Mouse (Mus musculus) layer of hippocampus, adult 11-12 months (tissue): Measurements from ENCODE around the gene Rbfox3.

Source experiments
- DNase-seq: peaks from one replicate; pipeline ENCODE4 v3.0.0; 2022; ENCODE audit warnings: low spot score

The Rbfox3 gene

DNA sequence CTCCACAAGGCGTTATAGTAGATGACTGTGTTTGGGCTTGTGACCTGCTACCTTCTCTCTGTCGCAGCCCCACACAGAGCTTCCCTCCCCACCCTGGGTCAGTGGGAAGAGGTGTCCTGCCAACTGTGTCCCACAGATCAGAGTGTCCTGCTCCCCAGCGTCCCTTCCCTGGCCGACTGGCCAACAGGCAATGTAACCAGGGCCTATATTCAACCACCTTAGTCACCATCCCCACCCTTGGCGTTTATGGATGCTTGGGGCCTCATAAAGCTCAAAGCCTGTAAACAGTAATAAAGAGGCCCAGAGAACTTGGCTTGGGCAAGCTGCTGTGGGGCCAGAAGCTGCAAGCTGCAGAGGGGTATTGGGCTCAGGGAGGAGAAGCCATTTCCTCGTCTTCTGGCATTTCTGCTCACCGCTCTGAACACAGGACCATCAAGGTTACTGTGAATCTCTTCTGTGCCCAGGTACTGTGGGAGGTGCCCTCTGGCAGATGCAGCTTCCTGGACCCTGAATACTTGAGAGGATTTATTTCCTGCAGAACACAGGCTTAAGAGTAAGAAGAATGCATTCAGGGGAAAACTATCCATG lies 435.8 kb downstream of the Rbfox3 start:
- no peak for DNase-seq

DNA sequence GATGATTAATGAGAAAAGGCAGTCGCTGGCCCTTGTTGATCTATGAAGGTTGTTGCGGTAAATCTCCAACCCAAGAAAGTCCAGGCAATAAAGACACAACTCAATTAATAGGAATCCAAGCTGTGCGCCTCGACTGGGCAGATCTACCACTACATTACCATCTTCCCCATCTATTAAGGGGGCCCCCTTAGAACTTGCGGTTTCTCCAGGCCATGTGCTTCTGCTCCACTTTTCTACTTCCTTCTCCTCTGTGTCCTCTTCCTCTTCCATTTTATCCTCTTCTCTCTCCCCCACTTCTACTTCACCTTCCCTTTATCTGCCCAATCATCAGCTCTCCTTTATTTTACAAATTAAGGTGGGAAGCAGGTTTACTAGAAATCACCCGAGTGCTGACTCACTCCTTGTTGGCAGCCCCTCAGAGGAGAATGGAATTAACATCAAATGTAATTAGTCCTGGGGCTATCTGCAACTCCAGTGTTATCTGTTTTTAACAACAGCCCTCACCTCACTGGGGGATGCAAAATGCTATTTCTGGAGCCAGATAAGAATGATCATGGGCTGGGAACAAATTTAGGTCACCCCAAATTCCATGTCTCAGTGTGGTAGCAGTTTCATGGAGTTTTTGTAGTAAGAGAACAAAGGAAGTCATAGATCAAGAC lies 437.4 kb downstream of the Rbfox3 start:
- DNase-seq: no peak

DNA sequence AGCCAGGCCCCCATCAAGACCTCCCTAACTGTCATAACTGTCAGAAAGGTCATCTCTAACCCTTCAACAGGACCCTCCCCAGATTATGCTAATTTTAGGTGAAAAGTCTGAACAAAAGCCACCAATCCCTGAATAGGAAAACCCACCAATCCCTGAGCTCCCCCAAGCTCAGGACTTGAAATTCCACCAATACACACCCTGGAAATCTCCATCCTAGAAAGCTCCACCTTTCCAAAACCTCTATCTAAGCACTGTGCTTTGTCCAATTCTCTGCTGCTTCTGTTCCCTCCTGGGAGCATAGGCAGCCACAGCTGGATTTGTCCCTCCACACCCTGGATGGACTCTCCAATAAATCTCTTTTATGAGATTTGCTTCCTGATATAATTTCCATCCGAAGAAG lies 438.2 kb downstream of the Rbfox3 start:
- no peak for DNase-seq

GRCm38 (mm10) chr11:118471676-118472075 lies 439.7 kb downstream of the Rbfox3 start:
- no peak for DNase-seq

DNA sequence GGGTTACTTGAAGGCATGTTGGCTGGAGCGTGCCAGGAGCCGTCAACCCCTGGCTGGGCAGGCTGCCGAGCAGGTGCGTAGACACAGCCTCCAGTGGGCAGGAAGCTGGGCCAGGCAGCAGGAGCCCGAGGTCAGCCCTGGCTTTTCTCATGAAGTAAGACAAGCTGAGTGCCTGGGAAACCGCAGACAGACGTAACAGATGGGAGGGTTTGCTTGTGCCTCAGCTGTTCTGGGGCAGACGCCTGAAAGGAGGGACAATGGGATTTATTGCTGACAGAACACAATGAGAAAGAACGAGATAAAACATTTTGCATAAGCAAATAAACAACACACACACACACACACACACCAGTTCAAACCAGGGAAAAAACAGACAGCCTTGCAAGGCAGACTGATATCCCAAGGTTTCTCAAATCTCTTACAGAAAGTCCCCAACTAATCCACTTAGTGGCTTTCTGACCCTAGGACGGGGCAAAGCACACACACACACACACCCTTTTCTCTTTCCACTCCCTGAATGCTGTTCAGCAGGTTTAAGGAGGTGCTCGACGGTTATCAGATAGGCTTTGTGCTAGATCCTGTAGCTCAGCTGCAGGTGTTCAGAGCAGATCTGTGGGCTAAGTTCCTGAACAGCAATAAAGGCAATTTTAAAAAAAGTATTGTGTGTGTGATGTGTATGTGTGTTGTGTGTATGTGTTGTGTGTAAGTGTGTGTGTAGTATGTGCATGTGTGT lies 441.0 kb downstream of the Rbfox3 start:
- DNase-seq: no peak

GRCm38 (mm10) chr11:118469509-118470160 lies 441.8 kb downstream of the Rbfox3 start:
- no peak for DNase-seq

- no peak for DNase-seq
These were observed 443.9 kb downstream of the Rbfox3 start for GRCm38 (mm10) chr11:118467441-118468035.

DNA sequence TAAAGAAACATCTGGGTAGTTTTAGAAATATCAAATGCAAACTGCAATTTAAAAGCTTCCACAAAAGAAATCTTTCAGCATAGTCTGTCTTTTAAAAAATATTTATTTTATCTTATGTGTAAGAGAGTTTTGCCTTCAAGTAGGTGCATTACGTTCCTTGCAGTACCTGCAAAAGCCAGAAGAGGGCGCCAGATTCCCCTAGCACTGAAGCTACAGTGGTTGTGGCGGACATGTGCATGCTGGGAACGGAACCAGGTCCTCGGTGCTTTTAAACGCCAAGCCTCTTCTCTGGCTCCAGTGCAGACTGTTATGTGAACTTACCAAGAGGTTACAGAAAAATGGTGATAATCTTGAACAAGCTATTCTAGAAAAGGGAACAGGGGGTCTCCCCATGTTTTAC lies 451.1 kb downstream of the Rbfox3 start:
- no peak for DNase-seq

- DNase-seq: no peak
These were observed 451.9 kb downstream of the Rbfox3 start for GRCm38 (mm10) chr11:118459536-118459935.

DNA sequence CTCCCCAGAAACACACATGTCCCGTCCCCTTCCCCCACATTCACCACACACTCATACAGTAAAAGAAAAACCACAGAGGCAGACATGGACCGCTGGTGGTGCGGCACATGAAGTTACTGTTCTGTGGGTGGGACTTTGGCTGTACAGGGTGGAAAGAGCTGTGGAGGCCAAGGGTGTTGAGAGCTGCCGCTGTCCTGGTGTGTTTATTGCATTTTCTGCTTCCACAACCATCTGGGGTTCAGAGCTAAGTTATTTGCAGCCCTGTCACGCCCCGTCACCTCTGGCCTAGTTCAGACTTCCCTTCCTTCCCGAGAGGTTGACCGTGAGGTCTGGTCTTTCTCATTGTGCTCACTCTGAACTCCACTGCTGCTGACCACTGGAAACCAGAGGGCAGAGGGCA lies 452.3 kb downstream of the Rbfox3 start:
- peak; percentile 57 for DNase-seq

- peak; percentile 73 for DNase-seq
These were observed 454.5 kb downstream of the Rbfox3 start for GRCm38 (mm10) chr11:118456937-118457336.

GRCm38 (mm10) chr11:118455788-118456187 lies 455.6 kb downstream of the Rbfox3 start:
- DNase-seq: no peak

- DNase-seq: no peak
These were observed 457.3 kb downstream of the Rbfox3 start for GRCm38 (mm10) chr11:118453886-118454671.

- DNase-seq: no peak
These were observed 458.4 kb downstream of the Rbfox3 start for GRCm38 (mm10) chr11:118452955-118453354.

- DNase-seq: no peak
These were observed 460.2 kb downstream of the Rbfox3 start for GRCm38 (mm10) chr11:118451211-118451610.

DNA sequence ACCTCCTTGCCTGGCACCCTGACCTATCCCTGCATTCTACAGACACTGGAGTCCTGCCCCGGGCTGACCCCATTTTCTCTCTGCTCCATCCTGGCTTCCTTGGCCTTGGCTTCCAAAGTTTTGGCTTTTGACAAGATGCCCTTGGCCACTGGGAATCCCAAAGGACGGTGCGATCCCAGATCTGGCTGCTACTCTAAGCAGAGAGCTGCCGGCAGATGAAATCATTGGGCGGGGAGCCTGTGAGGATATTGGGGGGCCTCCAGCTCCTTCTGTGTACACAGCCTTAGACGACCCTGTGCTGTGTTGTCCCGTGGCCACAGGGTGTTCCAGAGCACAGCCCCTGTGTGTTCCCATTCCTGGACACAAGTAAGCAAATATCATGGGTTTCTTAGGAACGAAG lies 463.0 kb downstream of the Rbfox3 start:
- no peak for DNase-seq

DNA sequence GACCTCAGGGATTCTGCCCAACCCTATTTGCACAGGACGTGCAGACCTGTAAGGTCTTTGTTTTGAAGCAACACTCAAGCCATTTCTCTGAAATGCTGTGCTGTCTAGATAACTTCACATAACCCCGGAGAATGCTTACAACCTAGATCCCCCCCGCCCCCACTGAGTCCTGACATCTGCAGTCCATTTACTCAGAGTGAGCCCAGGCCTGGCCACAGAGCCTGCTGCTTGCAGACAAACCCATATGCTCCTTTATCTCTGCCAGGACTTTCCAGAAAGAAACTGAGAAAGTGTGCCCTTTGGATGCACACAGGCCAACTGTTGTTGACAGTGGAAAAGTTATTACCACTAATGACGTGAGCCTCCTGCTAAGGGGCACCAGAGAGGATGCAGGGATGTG lies 464.1 kb downstream of the Rbfox3 start:
- DNase-seq: no peak

DNA sequence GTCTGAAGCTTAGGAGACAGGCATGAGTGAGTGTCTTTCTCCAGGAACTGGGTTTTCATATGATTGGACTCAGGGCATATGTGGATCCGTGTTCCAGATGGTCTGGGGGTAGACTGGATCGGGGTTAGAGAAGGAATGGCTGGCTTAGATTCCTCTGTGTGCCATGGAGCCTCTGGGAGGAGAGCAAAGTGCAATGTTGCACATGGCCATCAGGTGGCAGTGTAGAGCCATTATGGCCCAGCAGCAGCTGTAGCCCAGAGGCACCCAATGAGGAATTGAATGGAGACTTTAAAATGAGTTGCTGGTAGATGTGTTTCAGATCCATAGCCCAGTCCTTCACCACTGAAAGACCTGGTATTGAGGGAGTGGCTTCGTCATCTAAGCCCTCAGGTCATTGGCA lies 465.6 kb downstream of the Rbfox3 start:
- peak; percentile 71 for DNase-seq

DNA sequence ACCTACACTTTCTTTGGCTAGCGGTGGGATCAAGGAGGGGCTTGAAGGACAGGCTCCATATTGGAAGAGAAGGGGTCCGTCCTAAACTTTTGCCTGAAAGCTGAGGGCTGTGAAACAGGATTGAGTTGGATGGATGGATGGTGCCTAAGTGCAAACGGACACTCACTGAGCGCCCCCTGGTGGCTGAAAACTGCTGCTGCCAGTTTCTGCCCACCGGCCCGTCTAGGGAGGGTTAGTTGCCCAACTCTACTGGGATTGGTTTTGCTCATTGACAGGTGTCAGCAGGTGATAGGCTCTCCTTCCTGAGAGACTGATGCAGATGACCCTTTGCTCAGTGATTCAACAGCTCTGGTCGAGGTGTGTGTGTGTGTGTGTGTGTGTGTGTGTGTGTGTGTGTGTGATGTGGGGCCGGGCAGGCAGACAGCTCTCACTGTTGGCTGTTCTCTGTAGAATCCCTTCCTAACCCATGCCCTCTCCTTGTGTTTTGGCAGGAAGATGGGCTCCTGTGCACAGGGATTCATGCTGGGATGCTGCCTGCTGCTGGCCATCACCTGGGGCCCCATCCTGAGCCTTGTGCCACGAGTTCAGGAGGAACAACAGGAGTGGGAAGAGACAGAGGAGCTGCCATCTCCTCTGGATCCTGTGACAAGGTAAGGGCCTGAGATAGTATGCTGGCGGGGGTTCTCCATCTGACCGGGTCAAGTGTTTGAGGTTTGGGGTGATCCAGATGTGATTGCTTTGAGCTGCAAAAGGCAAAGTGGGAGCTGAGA lies 468.0 kb downstream of the Rbfox3 start:
- DNase-seq: peak; percentile 70

GRCm38 (mm10) chr11:118442691-118443090 lies 468.7 kb downstream of the Rbfox3 start:
- DNase-seq: no peak
